Comparison of ENCODE assay signal across 27 mouse cellular contexts in genomic region chr7:35113136-35113535, GRCm38 (mm10). TPM values are rescaled to one million over a fixed set of nuclear protein-coding genes. Genes with fewer than 3 reads are reported as not detected.
DNase-seq lines count a peak whose midpoint lies in the region; ATAC-seq and TF ChIP-seq lines count a peak whose summit lies in the region.
"Had no signal": no experiment of that assay in that cellular context is flagged by ENCODE, and none has a peak within 500 bp of the region (broad histone marks: within the 10 kb centered on the region; RNA-seq: fewer than 3 reads in every experiment).

No protein-coding gene starts in this region.

- TF ChIP-seq CTCF in stomach, postnatal 0 days (IDR thresholded peaks at IDR 0.05; ENCODE audit: low read depth), result no peak

- WGBS in intestine, embryonic 14.5 days, result 29% methylated on average over 4 of the region's 4 CpGs
- WGBS in intestine, embryonic 16.5 days, result 31% methylated on average over 4 of the region's 4 CpGs
- 29% methylated on average over 4 of the region's 4 CpGs for WGBS in stomach, embryonic 15.5 days
- 34% methylated on average over 4 of the region's 4 CpGs for WGBS in stomach, postnatal 0 days
- 43% methylated on average over 4 of the region's 4 CpGs for WGBS in stomach, embryonic 16.5 days

- no peak overlapping the region for H3K9ac ChIP-seq in intestine, embryonic 14.5 days (ENCODE audit: low read length)
- no peak overlapping the region for H3K9ac ChIP-seq in intestine, embryonic 16.5 days (ENCODE audit: low read depth, low read length)
- H3K9ac ChIP-seq in stomach, embryonic 15.5 days, result no peak overlapping the region
- H3K9ac ChIP-seq in stomach, postnatal 0 days (ENCODE audit: low read length), result no peak overlapping the region
- H3K9ac ChIP-seq in stomach, embryonic 16.5 days (ENCODE audit: low read length), result peak overlapping the region; percentile 9; the same call in 1 of the 2 replicates
- H3K9ac ChIP-seq: embryonic facial prominence, embryonic 12.5 days; forebrain, embryonic 15.5 days; hindbrain, embryonic 12.5 days; liver, embryonic 12.5 days; midbrain, embryonic 12.5 days; neural tube, embryonic 13.5 days had no signal

- peaks cover 18% of the 10 kb centered on the region for H3K27me3 ChIP-seq in intestine, embryonic 14.5 days (replicated peaks; ENCODE audit: control insufficient read depth, insufficient read depth, low read length)
- 0 out of 2 replicates have a peak, but pooled peaks cover 6% of the 10 kb centered on the region for H3K27me3 ChIP-seq in intestine, embryonic 16.5 days (replicated peaks; ENCODE audit: control insufficient read depth, insufficient read depth, low read length)
- H3K27me3 ChIP-seq in stomach, embryonic 15.5 days (replicated peaks), result 0 out of 2 replicates have a peak, but pooled peaks cover 4% of the 10 kb centered on the region
- H3K27me3 ChIP-seq in stomach, postnatal 0 days (ENCODE audit: control insufficient read depth, insufficient read depth, low read length), result no peaks in the 10 kb centered on the region
- 0 out of 2 replicates have a peak, but pooled peaks cover 4% of the 10 kb centered on the region for H3K27me3 ChIP-seq in stomach, embryonic 16.5 days (ENCODE audit: control insufficient read depth, insufficient read depth, low read length)

- 0 out of 2 replicates have a peak overlapping the region, but pooled peaks have one; percentile 33 for H3K27ac ChIP-seq in intestine, embryonic 14.5 days (ENCODE audit: low read depth)
- no peak overlapping the region for H3K27ac ChIP-seq in intestine, embryonic 16.5 days (ENCODE audit: low read length)
- peak overlapping the region; percentile 16; the same call in 1 of the 2 replicates for H3K27ac ChIP-seq in stomach, embryonic 15.5 days
- no peak overlapping the region for H3K27ac ChIP-seq in stomach, postnatal 0 days (replicated peaks)
- peak overlapping the region; percentile 7; the same call in 1 of the 2 replicates for H3K27ac ChIP-seq in stomach, embryonic 16.5 days (ENCODE audit: low read length)
- H3K27ac ChIP-seq: embryonic facial prominence, embryonic 12.5 days; forebrain, embryonic 15.5 days; heart, embryonic 10.5 days; hindbrain, embryonic 12.5 days; liver, embryonic 12.5 days; midbrain, embryonic 12.5 days; neural tube, embryonic 13.5 days had no signal

- TF ChIP-seq EP300 in stomach, postnatal 0 days (optimal IDR thresholded peaks at IDR 0.05), result no peak

- no peaks in the 10 kb centered on the region for H3K9me3 ChIP-seq in intestine, embryonic 14.5 days (ENCODE audit: control insufficient read depth, low read length)
- H3K9me3 ChIP-seq in intestine, embryonic 16.5 days (ENCODE audit: control insufficient read depth, low read length), result no peaks in the 10 kb centered on the region
- H3K9me3 ChIP-seq in stomach, embryonic 15.5 days, result no peaks in the 10 kb centered on the region
- H3K9me3 ChIP-seq in stomach, postnatal 0 days (ENCODE audit: control insufficient read depth, low read length), result no peaks in the 10 kb centered on the region
- no peaks in the 10 kb centered on the region for H3K9me3 ChIP-seq in stomach, embryonic 16.5 days (replicated peaks; ENCODE audit: control insufficient read depth, low read length)
- H3K9me3 ChIP-seq: embryonic facial prominence, embryonic 12.5 days; forebrain, embryonic 15.5 days; heart, embryonic 10.5 days; liver, embryonic 12.5 days; megakaryocyte, embryonic 14.5 days; midbrain, embryonic 12.5 days; neural tube, embryonic 13.5 days had no signal

- H3K4me1 ChIP-seq in intestine, embryonic 14.5 days (replicated peaks; ENCODE audit: control insufficient read depth, insufficient read depth, low read length), result 0 out of 2 replicates have a peak, but pooled peaks cover 11% of the 10 kb centered on the region
- peaks cover 18% of the 10 kb centered on the region for H3K4me1 ChIP-seq in intestine, embryonic 16.5 days (ENCODE audit: control insufficient read depth, insufficient read depth, low read length)
- peaks cover 17% of the 10 kb centered on the region for H3K4me1 ChIP-seq in stomach, embryonic 15.5 days
- no peaks in the 10 kb centered on the region for H3K4me1 ChIP-seq in stomach, postnatal 0 days (replicated peaks; ENCODE audit: control insufficient read depth, insufficient read depth)
- H3K4me1 ChIP-seq in stomach, embryonic 16.5 days (ENCODE audit: control insufficient read depth, insufficient read depth, low read length), result peaks cover 5% of the 10 kb centered on the region; the same call in 1 of the 2 replicates

- H3K4me2 ChIP-seq in intestine, embryonic 14.5 days (ENCODE audit: low read length), result no peak overlapping the region
- no peak overlapping the region for H3K4me2 ChIP-seq in intestine, embryonic 16.5 days (ENCODE audit: low read depth, low read length)
- no peak overlapping the region for H3K4me2 ChIP-seq in stomach, embryonic 15.5 days
- no peak overlapping the region for H3K4me2 ChIP-seq in stomach, postnatal 0 days (replicated peaks; ENCODE audit: low read depth)
- H3K4me2 ChIP-seq in stomach, embryonic 16.5 days (ENCODE audit: low read depth, low read length), result no peak overlapping the region
- H3K4me2 ChIP-seq: embryonic facial prominence, embryonic 12.5 days; forebrain, embryonic 15.5 days; hindbrain, embryonic 12.5 days; liver, embryonic 12.5 days; midbrain, embryonic 12.5 days; neural tube, embryonic 13.5 days had no signal

- H3K36me3 ChIP-seq in intestine, embryonic 14.5 days (ENCODE audit: control insufficient read depth, insufficient read depth, low read length), result no peaks in the 10 kb centered on the region
- no peaks in the 10 kb centered on the region for H3K36me3 ChIP-seq in intestine, embryonic 16.5 days (ENCODE audit: control insufficient read depth, insufficient read depth, low read length)
- H3K36me3 ChIP-seq in stomach, embryonic 15.5 days, result no peaks in the 10 kb centered on the region
- H3K36me3 ChIP-seq in stomach, postnatal 0 days (ENCODE audit: control insufficient read depth, insufficient read depth, low read length), result no peaks in the 10 kb centered on the region
- no peaks in the 10 kb centered on the region for H3K36me3 ChIP-seq in stomach, embryonic 16.5 days (ENCODE audit: control insufficient read depth, insufficient read depth, low read length)
- H3K36me3 ChIP-seq: embryonic facial prominence, embryonic 12.5 days; forebrain, embryonic 15.5 days; heart, embryonic 10.5 days; hindbrain, embryonic 12.5 days; liver, embryonic 12.5 days; midbrain, embryonic 12.5 days; neural tube, embryonic 13.5 days had no signal

- H3K4me3 ChIP-seq in intestine, embryonic 14.5 days (ENCODE audit: low read depth, low read length), result no peak overlapping the region
- no peak overlapping the region for H3K4me3 ChIP-seq in intestine, embryonic 16.5 days (ENCODE audit: low read length)
- H3K4me3 ChIP-seq in stomach, embryonic 15.5 days (replicated peaks), result no peak overlapping the region
- H3K4me3 ChIP-seq in stomach, postnatal 0 days (ENCODE audit: low read depth, low read length), result no peak overlapping the region
- no peak overlapping the region for H3K4me3 ChIP-seq in stomach, embryonic 16.5 days (replicated peaks; ENCODE audit: low read length)
- H3K4me3 ChIP-seq: embryonic facial prominence, embryonic 12.5 days; forebrain, embryonic 15.5 days; heart, embryonic 10.5 days; hindbrain, embryonic 12.5 days; liver, embryonic 12.5 days; megakaryocyte, embryonic 14.5 days; midbrain, embryonic 12.5 days; neural tube, embryonic 13.5 days had no signal

- no peak for DNase-seq in intestine, embryonic 14.5 days (ENCODE audit: low spot score)
- no peak for DNase-seq in stomach, postnatal 0 days (ENCODE audit: low spot score)
- DNase-seq in lung, postnatal 10 days, result peak; percentile 76
- no peak for DNase-seq in Muller cell, postnatal 12 days (ENCODE audit: inconsistent ontology term)
- no peak for DNase-seq in frontal cortex, postnatal 36 days (ENCODE audit: low spot score in 2 of 2)
- DNase-seq: cerebellum, adult 11 months; cerebellum, adult 9-10 months; embryo, embryonic 11 days; gastrocnemius, postnatal 10 days; heart, postnatal 36 days; kidney, adult 11 months; layer of hippocampus, postnatal 36 days; left cerebral cortex, postnatal 4 days; liver, postnatal 0 days; right cerebral cortex, adult 18-20 months; spleen, adult 18-20 months had no signal

- ATAC-seq in intestine, embryonic 14.5 days (replicated peaks; ENCODE audit: low FRiP score, low TSS enrichment, low read depth), result no peak
- no peak for ATAC-seq in intestine, embryonic 16.5 days
- ATAC-seq in stomach, embryonic 15.5 days (ENCODE audit: insufficient read depth, low FRiP score, low read depth), result peak; percentile 29; the same call in 1 of the 2 replicates
- no peak for ATAC-seq in stomach, postnatal 0 days (ENCODE audit: low FRiP score, low TSS enrichment)
- no peak for ATAC-seq in stomach, embryonic 16.5 days (ENCODE audit: insufficient read depth, low FRiP score)
- ATAC-seq: forebrain, embryonic 15.5 days; liver, embryonic 12.5 days; liver, postnatal 0 days had no signal

RNA-seq across cellular contexts. Expression of gene Cebpa, which starts 6.0 kb away (rescaled TPM):
- polyA plus RNA-seq in intestine, embryonic 14.5 days (2014; fragmentation: Nextera tagmentation; extraction: Ambion mirVana), result 7.6 and 8.3 TPM in 2 replicates
- 9.9 and 11.7 TPM in 2 replicates for polyA plus RNA-seq in intestine, embryonic 16.5 days (2015; fragmentation: Nextera tagmentation; extraction: Ambion mirVana)
- 6.6 and 7.0 TPM in 2 replicates for polyA plus RNA-seq in stomach, embryonic 15.5 days (2015; fragmentation: Nextera tagmentation; extraction: Ambion mirVana)
- polyA plus RNA-seq in stomach, postnatal 0 days (2015; fragmentation: Nextera tagmentation; extraction: Ambion mirVana), result 8.8 and 11.3 TPM in 2 replicates
- polyA plus RNA-seq in stomach, embryonic 16.5 days (2015; fragmentation: Nextera tagmentation; extraction: Ambion mirVana), result 2.6 and 2.8 TPM in 2 replicates

RNA-seq across cellular contexts. Expression of gene Cebpg, which starts 56.8 kb away (rescaled TPM):
- polyA plus RNA-seq in intestine, embryonic 14.5 days (2014; fragmentation: Nextera tagmentation; extraction: Ambion mirVana), result 33.7 and 36.3 TPM in 2 replicates
- polyA plus RNA-seq in intestine, embryonic 16.5 days (2015; fragmentation: Nextera tagmentation; extraction: Ambion mirVana), result 43.4 and 46.4 TPM in 2 replicates
- 36.5 and 37.9 TPM in 2 replicates for polyA plus RNA-seq in stomach, embryonic 15.5 days (2015; fragmentation: Nextera tagmentation; extraction: Ambion mirVana)
- polyA plus RNA-seq in stomach, postnatal 0 days (2015; fragmentation: Nextera tagmentation; extraction: Ambion mirVana), result 27.9 and 29.7 TPM in 2 replicates
- 26.1 and 27.4 TPM in 2 replicates for polyA plus RNA-seq in stomach, embryonic 16.5 days (2015; fragmentation: Nextera tagmentation; extraction: Ambion mirVana)

Comparison
In these comparisons a context has a peak if more than half of its experiments do, and no peak if none do; other contexts are left out.
1. H3K27ac ChIP-seq: peak in intestine, embryonic 14.5 days (single experiment), stomach, embryonic 15.5 days (single experiment) and stomach, embryonic 16.5 days (single experiment); none in intestine, embryonic 16.5 days (single experiment) and stomach, postnatal 0 days (single experiment).